Mouse (Mus musculus) fat pad, adult 2 months (tissue): ENCODE data around the gene Lmx1a.

Experiments used
- DNase-seq: peaks from one replicate; pipeline ENCODE4 v3.0.0-alpha.2; 2011; ENCODE audit warnings: low read depth, low spot score; ENCODE audit errors: extremely low read depth

The Lmx1a gene

DNA sequence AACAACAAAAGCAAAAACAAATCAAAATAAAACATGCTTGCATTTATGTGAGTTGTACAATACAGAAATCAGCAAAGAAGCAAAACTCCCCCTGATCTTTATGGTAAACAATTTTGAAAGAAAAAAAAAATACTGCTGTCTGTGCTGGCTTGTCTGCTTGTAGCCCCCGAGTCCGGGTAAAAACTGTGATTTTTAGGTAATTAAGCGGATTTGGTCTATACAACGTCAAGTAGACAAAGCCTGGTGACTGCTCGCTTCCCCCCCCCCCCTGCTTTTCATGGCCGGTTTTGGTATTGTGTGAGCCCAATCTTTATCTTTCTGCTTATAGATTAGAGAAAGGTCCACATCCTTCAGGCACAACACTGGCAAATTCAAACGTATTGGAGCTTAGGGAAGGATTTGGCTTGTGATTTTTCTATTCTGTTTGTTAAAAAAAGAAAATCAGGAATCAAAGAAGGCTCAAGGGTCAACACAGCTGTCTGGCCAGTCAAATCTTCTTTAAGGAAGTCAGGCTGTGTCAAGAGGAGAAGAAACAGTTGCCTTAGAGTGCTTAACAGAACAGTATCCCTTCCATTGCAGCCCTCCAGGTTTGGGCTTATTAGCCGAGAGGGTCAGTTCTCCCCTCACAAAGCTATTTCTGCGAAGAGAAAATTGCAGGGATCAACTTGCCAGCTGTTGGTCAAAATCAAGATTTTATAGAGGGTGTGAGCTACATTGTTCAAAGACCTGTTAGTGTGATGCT lies 4.6 kb downstream of the Lmx1a start:
- DNase-seq: no peak

DNA sequence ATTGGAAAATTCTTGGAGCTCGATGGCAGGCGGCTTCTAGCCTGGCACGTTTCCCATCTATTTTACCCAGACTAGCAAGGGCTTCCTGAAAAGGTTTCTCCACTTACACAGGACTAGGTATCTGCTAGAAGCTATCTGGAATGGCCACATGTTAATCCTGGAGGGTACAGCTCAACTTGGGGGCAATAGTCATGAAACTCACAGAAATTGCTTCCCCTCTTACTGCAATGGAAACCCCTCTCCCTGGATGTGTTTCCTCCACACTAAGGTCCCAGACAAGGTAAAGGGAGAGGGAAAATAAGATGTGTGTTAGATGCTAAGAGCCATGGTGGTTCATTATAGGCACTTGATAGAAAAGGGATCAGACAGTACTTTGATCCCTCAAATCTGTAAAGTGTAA lies 5.7 kb downstream of the Lmx1a start:
- no peak for DNase-seq

DNA sequence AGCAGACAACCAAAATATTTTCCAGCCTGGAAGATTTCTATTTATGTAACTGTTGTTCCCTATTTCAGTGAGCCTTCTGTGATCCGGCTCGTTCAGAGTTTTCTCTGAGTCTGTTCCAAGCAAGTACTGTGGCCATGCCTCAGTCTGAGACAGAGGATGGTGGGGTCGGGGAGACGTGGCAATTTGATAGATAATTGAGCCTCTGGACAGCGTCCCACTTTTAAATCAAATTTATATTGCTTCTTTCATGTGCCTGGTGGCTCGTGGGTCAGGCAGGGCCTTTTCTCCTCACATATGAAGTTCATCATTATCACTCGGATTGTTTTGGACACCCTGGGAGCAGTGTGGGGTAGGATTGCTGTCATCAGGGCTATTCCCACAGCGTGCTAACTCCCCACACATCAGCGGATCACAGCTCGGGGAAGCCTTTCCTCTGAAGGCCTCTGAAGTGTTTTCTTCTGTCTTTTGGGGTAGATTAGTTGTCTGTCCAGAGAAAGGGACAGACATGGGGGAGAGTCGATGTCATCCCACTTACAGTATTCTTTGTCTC lies 6.9 kb downstream of the Lmx1a start:
- no peak for DNase-seq

DNA sequence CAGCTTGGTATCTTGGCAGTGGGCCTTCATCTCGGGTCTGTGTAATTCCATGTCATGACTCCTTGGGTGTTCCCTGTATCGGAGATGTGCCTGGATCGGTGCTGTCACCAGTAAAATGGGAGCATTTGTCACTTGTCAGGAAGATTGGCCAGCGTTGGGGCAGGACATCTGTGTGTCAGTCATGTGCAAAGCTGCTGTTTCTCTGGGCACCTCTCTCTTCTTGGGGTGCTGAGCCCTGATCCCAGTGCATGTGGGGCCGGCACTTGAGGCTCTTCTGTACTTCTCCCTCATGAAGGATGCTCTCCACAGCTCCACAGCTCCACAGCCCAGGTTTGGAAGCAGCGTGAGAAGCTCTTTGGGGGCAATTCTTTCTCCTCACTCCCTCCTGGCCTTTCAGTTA lies 10.7 kb downstream of the Lmx1a start:
- DNase-seq: no peak

DNA sequence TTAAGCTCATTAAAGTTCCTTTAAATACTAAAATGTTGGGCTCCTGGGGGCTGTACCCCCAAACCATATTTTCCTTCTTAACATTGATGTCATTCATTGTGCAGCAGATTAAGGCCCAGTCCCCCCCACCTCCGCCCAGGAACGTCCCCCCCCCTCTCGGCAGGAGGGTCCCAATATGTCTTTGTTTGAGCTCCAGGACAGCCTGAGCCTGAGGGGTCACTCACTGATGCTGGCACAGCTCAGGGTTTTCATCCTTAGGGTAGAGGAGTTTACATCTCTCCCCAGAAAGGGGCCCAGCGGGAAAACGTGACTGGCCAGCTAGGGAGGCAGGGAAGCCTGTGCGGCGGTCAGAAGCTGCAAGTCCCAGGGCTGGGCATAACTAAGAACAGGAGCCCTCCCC lies 11.2 kb downstream of the Lmx1a start:
- no peak for DNase-seq

DNA sequence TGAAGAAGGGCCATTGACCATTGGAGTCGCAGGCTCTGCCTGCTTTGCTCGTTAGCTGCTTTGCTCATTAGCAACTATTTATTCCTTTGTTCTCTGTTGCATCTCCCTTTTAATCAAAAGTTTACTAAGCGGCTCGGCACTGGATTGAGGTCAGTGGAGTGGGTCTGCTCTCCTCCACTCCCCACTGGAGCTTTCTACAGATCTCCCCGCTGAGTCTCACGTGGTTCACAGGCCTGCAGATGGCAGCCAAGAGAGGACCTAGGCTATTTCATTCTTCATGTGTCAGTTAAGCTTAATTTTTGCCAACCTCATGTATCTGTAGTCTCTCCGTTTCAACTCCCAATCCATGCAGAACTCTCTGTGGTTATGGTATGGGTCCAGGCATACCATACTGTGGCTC lies 16.5 kb downstream of the Lmx1a start:
- DNase-seq: no peak

DNA sequence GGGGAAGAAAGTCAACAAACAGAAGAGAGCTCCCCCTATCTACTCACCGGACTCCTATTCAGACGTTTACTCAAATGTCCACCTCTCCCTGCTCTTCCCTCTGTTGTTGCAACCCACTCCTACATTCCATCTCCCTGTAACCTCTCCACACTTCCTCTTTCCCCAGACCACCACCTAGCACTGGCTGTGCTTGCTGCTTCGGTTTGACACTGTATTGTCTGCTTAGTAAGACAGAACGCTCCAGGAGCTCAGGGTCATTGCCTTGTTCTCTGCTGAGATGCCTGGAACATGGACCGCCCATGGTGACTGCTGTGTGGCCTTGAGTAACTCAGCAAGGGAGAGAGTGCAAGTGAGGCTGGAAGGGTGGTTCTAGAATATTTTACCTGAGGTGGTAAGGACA lies 19.7 kb downstream of the Lmx1a start:
- DNase-seq: no peak

DNA sequence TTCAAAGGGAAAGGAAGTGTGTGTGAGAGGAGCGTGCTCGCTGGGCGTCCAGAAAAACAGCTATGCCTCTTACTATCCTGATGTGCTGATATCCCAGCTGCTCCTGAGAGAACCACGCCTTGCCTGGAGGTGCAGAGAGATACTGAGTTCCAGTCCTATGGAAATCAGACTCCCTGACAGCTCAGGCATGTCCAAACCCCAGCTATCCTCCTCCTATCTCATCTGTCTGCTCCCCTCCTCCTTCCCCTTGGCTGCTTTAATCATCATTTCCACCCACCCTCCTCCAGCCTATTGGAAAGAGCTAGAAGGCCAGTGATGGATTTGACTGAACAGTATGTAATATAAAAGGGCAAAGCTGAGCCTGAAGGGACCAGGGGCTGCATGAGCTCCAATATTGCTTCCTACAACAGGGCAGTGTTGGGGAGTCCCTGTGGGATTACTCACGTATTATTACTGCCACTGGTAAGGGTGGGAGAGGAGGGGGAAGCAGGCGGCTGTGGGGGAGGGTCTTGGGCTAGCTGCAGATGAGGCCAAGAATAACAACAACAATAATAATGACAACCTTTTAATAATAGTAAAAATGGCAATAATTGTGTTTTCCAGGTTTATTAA lies 26.8 kb downstream of the Lmx1a start:
- DNase-seq: no peak

DNA sequence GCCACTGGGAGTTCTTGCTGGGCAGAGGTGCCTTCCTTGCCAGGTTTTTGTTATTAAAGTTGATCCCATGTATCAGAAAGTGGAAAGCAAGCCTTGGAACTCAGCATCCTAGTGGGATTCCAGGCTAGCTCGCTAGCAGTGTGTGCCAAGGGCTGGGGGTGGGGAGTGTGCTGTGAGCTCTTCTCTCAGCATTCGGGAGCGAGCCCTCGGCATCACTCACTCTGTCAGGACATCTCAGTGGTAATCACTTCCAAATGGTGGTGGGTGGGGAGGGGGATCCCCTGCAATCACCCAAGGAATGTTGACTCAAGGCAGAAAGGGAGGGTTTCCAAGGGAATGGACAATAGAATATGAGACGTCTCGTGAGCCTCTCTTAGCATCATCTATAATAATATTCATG lies 45.4 kb downstream of the Lmx1a start:
- no peak for DNase-seq

DNA sequence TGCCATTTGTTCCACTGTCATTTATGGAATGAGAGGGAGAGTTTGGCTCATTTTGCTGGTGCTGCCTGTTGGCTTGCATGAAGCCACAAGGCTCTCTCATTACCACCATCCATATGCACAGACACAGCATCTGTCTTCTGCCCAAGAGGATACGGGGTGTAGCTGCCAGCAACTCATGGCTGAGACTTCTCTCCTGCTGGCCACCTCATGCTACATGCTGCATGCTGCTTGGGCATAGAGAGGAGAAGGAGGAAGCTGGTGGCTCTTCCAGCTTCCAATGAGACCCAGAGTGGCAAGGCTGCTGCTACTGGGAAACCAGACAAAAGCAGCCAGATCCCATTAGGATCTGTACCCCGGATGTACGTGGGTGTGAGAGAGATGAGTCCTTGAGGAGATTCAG lies 47.8 kb downstream of the Lmx1a start:
- DNase-seq: no peak

DNA sequence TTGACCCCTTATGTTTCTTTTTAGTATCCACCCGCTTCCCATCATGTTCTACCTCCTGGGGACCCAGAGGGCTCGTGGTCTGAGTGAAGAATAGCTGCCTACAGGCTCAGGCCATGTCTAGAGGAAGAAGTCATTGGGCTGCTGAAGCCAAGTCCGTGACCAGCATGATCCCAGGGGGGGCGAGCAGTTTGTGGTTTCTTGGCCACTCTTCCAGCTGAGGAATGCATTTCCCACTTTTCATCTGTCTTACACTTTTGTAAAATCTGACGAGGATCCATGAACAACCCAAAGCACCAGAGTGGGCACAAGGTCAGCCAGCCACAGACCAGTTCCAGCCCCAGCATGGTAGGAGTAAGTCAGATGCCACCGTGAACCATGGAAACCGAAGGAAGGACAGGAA lies 50.2 kb downstream of the Lmx1a start:
- no peak for DNase-seq

DNA sequence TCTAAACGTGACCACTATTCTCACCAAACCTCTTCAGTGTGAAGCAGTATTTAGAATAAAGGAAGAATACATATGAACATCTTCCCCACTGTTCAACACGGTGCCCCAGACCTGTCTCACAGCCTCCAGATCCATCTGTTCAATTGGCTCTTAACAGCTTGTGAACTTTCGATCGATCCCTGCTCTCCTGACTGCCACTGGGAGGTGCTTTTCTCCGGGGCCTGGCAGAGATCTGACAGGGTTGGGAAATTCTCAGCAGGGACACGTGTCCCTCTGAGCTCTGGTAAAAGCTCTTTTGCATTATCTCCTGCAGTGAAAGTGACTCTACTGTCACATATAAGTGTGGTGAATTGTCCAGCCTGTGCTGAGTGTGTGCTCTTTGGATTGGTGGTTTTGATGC lies 57.6 kb downstream of the Lmx1a start:
- DNase-seq: no peak

DNA sequence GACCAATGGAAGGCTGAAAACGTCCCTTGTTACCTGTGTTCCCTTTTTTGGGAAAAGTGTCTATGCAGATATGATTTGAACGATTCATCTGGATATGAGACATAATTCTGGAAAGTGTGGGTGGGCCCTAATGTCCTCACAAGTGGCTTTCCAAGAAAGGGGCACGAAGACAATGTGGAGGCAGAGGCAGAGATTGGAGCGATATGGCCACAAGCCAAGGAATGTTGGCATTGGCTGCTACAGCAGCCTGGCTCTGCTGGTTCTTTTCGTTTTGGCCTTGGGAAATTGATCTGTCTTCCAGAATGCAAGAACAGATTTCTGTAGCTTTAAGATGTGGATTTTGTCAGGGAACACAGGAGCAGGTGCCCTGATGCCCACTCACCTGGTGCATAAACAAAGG lies 63.6 kb downstream of the Lmx1a start:
- DNase-seq: peak; percentile 19

DNA sequence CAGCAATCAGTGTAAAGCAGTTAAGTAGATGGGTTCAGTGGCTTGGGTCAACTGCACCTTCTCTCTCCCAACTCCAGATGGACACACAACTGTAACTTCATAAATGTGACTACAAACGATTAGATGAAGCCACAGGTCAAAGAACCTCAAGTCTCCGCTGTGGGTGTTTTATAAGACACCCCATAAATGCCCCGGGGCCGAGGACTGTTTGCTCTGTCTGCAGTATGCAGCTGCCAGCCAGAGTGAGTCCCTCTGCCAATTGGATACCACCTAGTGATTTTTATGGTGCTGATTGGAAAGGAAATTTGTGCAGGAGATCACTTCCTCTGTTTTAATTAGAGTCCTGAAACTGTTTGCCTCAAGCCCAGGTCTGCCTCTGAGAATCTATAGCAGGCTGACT lies 65.0 kb downstream of the Lmx1a start:
- DNase-seq: no peak

DNA sequence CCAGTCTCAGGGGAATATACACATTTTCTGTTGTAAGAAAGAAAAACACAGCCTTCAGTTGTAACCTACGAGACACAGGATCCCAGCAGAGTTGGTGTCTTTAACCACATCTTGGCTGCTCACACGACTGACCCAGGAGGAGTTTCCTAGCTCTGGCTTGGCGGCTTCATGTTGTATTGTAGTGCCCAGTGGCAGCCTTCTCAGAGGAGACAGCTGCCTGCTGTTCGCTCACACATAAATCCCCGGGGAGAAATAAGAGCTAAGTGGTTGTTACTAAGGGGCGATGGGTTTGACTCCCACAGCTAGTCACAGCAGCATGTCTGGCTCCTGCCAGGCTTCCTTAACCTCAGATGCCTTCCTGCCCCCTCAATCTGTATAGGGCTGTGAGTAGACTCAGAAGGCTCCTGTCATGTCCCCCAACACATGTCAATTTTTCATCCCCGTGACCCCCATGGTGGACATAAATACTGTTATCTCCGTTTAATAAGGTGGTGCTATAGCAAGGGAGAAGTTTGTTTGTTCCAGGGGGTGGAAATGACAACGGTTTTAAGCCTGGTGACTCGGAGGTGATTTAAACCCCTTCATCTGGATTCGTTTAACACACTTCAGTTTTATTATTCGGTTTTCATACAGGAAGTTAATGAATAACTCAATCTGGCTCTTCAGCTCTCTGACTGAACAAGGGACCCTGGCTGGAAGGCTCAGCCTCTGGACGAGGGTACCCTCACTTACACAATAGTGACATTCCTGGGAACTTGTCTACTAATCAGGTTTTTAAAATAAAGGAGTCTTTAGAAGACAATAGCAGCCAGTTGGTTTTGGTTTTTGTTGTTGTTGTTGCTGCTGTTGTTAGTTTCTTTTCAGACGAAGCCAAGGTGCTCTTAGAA lies 65.8 kb downstream of the Lmx1a start:
- DNase-seq: no peak

DNA sequence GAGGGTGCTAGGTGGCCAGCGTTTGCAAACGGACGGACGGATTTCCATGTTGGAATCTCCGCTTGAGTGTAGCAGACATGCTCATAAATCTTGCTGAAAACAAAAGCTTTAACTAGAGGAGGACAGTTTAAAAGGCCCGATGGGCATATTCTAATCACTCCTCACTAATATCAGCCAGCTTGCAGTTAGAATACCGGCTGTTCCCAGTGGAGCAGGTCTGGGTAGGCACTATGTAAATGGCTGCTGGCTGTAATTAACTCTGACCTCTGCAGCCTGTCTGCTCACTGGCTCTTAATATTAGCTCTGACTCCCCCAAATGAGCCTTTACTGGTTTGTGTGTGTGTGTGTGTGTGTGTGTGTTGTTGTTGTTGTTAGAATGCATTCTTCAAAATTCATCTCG lies 69.2 kb downstream of the Lmx1a start:
- no peak for DNase-seq

DNA sequence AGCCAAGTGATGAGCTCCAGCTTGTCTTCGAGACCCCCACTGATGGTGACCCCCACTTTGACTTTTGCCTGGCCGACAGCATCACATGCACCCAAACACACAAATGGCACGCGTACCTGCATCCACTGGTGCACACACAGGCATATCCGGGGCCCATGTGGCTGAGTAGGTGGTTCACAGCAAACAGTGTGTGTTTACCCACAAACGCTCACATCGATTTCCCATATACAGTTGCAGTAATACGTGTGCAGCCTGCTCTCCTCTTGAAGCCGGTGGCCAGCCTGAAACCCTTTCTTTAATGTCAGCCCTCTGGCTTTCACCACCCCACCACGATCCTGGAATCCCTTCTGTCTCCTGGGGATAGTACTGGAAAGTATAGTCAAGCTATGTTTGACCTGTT lies 71.3 kb downstream of the Lmx1a start:
- no peak for DNase-seq

DNA sequence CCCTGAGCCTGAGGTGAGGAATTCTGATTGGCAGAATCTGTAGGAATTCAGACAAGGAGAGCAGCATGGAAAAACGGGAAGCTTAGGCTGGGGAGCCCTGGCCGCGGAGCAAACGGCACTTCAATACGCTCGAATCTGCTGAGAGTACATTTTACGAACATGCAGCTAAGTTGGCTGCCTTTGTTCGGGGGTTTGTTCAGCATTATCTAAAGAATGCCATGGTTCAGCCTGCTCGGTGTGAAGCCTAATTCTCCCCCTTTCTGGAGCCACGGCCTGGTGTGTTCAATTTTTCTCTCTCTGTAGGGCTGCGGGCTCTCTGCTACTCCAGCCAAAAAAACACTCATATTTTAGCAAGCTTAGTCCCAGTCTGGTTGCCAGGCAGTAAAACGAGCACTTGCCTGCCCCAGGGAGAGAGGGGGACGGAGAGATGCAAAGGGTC lies 72.8 kb downstream of the Lmx1a start:
- no peak for DNase-seq

DNA sequence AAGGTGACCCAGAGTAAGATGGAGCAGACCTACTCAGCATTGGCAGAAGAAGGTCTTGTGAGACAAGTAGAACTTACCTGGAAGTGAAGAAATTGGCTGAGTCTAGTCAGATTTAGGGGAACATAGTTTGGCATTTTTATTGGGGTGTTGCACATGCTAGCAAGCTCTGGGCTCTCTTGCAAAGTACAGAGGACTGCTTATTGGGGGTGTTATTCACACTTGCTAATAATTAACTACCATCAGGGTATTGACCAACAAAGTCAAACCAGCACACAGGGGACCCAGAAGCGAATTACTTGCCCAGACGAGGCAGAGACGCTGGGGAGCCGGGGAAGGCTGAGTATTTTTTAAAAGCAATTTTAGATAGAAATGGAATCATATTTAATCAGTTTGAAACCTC lies 77.6 kb downstream of the Lmx1a start:
- DNase-seq: no peak

DNA sequence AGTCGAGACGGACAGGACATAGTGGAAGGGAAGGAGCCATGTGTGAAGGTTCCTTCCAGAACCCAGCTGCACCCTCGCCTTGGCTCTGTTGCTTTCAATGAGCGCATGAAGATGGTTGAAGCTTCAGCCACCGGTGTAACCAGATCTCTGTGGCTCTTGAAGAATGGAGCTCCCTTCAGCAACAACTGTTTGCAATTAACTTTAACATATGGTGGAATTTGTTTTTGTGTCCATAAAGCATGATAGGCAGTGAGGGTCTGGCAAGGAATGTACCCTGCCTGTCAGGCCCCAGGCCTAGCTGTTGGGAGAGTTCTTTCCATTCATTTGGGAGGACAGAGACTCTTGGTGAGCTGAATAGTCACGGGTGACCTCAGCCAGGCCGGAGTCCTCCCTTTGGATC lies 81.4 kb downstream of the Lmx1a start:
- DNase-seq: no peak

DNA sequence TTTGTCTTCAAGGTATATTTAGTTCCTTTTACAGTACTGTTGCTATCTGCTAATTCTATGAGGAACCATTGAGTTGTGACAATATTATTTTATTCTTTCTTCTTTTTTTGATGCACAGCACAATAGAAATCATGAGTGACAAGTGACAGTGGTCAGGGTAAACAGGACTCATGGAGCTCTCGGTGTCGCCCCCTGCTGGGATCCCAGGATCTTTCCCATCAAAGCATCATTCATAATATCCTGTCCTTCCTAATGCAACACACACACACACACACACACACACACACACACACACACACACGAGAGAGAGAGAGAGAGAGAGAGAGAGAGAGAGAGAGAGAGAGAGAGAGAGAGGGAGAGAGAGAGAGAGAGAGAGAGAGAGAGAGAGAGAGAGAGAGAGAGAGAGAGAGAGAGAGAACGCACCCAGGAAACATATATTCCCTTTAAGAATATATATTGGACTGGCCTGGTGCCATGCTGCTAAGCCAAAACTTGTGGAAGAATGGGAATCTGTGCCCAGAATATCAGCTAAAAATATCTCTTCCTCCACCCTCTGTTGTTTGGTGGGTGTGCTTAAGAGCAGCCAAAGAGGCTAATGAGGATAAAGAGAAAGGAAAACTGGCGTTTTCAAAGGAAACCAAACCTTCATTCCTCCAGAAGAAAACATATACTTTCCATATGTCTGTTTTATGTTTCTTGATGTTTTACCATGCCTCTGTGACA lies 90.9 kb downstream of the Lmx1a start:
- DNase-seq: no peak
